Mouse (Mus musculus): ENCODE results near the gene Olfr566.

The Olfr566 gene

GRCm38 (mm10) chr7:102858665-102859064 is at the start of gene Olfr566:
Gene Olfr566, minus strand, starts transcription at chr7:102858765.
- no peak for DNase-seq (ENCODE audit: low spot score)

GRCm38 (mm10) chr7:102890782-102891181 is 32.2 kb upstream of the Olfr566 start, which contains the start of gene Olfr569:
Gene Olfr569, minus strand, starts transcription at chr7:102890882.
- no peak for DNase-seq (ENCODE audit: low spot score)

- no peak for DNase-seq (ENCODE audit: low spot score)
These were observed 18.3 kb upstream of the Olfr566 start, which contains the start of gene Olfr568 for GRCm38 (mm10) chr7:102876822-102877221. Gene Olfr568, plus strand, starts transcription at chr7:102877122.

- no peak for DNase-seq (ENCODE audit: low spot score)
These were observed 2.8 kb downstream of the Olfr566 start for GRCm38 (mm10) chr7:102855807-102856206.
